Mouse (Mus musculus) left cerebral cortex, adult 8-10 months (tissue): ENCODE results near the gene Wdr47. TPM values are rescaled to one million over a fixed set of nuclear protein-coding genes. Genes with fewer than 3 reads are reported as not detected.

Experiments used
- microRNA-seq, 2 experiments: library from miRNA; unstranded; fragments of <30 nt; microRNA quantifications; one replicate each; pipeline ENCODE4 v1.2.0; 2022
- total RNA-seq, 4 experiments: library from RNA; stranded (reverse); gene quantifications; 2 replicates each; pipeline ENCODE4 v1.2.4; 2022

Gene Wdr47
- total RNA-seq, 4 experiments from 2014 or later, result 114 to 149 (median 124) TPM

Small RNA genes within 50 kb of the gene (microRNA-seq; reads per million reads assigned to microRNA genes)
- 0 reads per million in 2 experiments for gene Gm22860

Other genes starting within 250 kb of the Wdr47 start
- not detected for gene Mybphl, start 226.4 kb upstream of the Wdr47 start, total RNA-seq
- 10 to 100 TPM; 11.1 to 13.8 (median 11.7) TPM for gene Psrc1, start 207.4 kb upstream of the Wdr47 start, total RNA-seq
- 100 to 1,000 TPM; 145 to 152 (median 149) TPM for gene Celsr2, start 175.7 kb upstream of the Wdr47 start, total RNA-seq
- gene Sars, start 146.1 kb upstream of the Wdr47 start, total RNA-seq, result 100 to 1,000 TPM; 234 to 244 (median 236) TPM
- 1 to 10 TPM; 2.2 to 3.5 (median 2.7) TPM for gene 1700013F07Rik, start 57.1 kb upstream of the Wdr47 start, total RNA-seq
- 10 to 100 TPM; 29.3 to 41.9 (median 35.1) TPM for gene 5330417C22Rik, start 54.7 kb upstream of the Wdr47 start, total RNA-seq
- 10 to 100 TPM; 46.4 to 52.3 (median 48.7) TPM for gene Tmem167b, start 28.8 kb upstream of the Wdr47 start, total RNA-seq
- 10 to 100 TPM; 21.8 to 24.8 (median 22.1) TPM for gene Taf13, start 19.6 kb upstream of the Wdr47 start, total RNA-seq
- gene Clcc1, start 62.6 kb downstream of the Wdr47 start, total RNA-seq, result 10 to 100 TPM; 33.7 to 37.9 (median 35.7) TPM
- gene Gpsm2, start 131.0 kb downstream of the Wdr47 start, total RNA-seq, result 10 to 100 TPM; 10.5 to 14.6 (median 10.7) TPM
- gene Aknad1, start 148.4 kb downstream of the Wdr47 start, total RNA-seq, result not detected
- gene Stxbp3, start 249.2 kb downstream of the Wdr47 start, total RNA-seq, result 10 to 100 TPM; 25.3 to 32.4 (median 28.7) TPM